Mouse (Mus musculus) CD4-positive, CD25-positive, alpha-beta regulatory T cell (primary cell): ENCODE data around the gene Cdkn1a. TPM values are rescaled to one million over a fixed set of nuclear protein-coding genes. Genes with fewer than 3 reads are reported as not detected.

Experiments used
- polyA plus RNA-seq: library from polyadenylated mRNA; unstranded; fragments of 100-300 nt; shearing (Covaris generic); gene quantifications from one replicate; pipeline ENCODE4 v1.2.1, GENCODE M21; 2017

The Cdkn1a gene
- polyA plus RNA-seq, result 1.1 TPM

DNA sequence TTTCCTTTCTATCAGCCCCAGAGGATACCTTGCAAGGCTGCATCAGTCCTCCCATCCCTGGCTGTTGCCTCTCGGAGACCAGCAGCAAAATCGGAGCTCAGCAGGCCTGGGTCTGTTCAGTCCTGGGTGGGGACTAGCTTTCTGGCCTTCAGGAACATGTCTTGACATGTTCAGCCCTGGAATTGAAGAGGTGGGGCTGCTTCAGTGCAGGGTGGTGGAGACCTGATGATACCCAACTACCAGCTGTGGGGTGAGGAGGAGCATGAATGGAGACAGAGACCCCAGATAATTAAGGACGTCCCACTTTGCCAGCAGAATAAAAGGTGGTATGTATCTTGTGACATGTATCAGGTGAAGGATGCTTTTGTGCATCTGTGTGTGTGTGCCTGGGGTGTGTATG, at the start of gene Cdkn1a:
Cdkn1a (plus strand) TSS at position 201 of the 400 bp plus-strand sequence.

DNA sequence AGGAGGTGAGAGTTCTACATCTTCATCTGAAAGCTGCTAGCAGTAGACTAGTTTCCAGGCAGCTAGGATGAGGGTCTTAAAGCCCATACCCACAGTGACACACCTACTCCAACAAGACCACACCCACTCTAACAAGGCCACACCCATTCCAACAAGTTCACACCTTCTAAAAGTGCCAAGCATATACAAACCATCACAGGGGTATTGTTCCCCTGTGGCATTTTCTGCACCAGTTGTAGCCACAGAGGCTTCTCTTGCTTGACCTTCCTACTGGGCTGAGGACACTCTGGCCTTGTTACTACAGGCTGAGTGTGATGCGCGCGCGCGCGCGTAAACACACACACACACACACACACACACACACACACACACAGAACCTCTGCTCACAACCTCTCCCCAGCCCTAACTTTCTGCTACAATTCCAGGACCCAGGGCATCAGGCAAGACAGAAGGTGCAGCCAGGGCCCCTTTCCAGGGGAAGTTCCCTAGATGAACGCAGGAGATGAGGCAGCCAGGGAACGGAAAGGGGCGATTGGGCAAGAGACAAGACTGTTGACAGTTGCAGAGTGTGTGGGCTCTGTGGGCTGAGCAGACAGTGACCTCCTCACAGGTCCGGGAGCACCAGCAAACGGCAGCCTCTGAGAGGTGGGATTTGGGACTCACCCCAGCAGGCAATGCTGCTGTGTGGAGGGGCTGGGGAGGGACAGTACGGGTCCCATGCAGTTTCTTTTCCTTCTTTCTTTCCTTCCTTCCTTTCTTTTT, 23.0 kb downstream of the Cdkn1a start, which contains the start of gene Rab44:
Rab44 (plus strand) TSS at position 555 of the 762 bp plus-strand sequence.

Other genes with a start within 250 kb of the Cdkn1a start
- gene Pnpla1, start 232.6 kb upstream of the Cdkn1a start, polyA plus RNA-seq, result not detected
- 2.6 TPM for gene 4930539E08Rik, start 175.7 kb upstream of the Cdkn1a start, polyA plus RNA-seq
- gene Pxt1, start 147.1 kb upstream of the Cdkn1a start, polyA plus RNA-seq, result not detected
- 76.3 TPM for gene Kctd20, start 139.0 kb upstream of the Cdkn1a start, polyA plus RNA-seq
- 351 TPM for gene Stk38, start 83.0 kb upstream of the Cdkn1a start, polyA plus RNA-seq
- gene Srsf3, start 58.3 kb upstream of the Cdkn1a start, polyA plus RNA-seq, result 475 TPM
- gene Rab44, start 23.2 kb downstream of the Cdkn1a start, polyA plus RNA-seq, result 0.14 TPM
- 1.8 TPM for gene Cpne5, start 147.2 kb downstream of the Cdkn1a start, polyA plus RNA-seq
- gene Ppil1, start 173.2 kb downstream of the Cdkn1a start, polyA plus RNA-seq, result 73.6 TPM
- gene BC004004, start 177.8 kb downstream of the Cdkn1a start, polyA plus RNA-seq, result 132 TPM
- gene Pi16, start 226.7 kb downstream of the Cdkn1a start, polyA plus RNA-seq, result 0.23 TPM